Mouse (Mus musculus) adrenal gland, postnatal 25 days (tissue): Measurements from ENCODE around the gene Cdk11b. TPM values are rescaled to one million over a fixed set of nuclear protein-coding genes. Genes with fewer than 3 reads are reported as not detected.
"Not testable (repeated sequence)": the region's sequence is repeated elsewhere in the genome, so short reads cannot be mapped to it uniquely, and the experiment has no call there.

Experiments used
- DNase-seq: peaks from one replicate; pipeline ENCODE4 v3.0.0; 2021; ENCODE audit warnings: mixed read lengths
- total RNA-seq: library from RNA; stranded (reverse); gene quantifications from 2 replicates; pipeline ENCODE4 v1.2.3, GENCODE M21; 2021

The Cdk11b gene
- total RNA-seq, 1 experiment from 2014 or later, result 50.9 TPM

GRCm38 (mm10) chr4:155668689-155669597 lies 44.3 kb downstream of the Cdk11b start, which contains the start of gene Mib2:
Gene Mib2, minus strand, starts transcription at chr4:155669198.
- DNase-seq, result peak; percentile 95

- no peak for DNase-seq
Observed at GRCm38 (mm10) chr4:155669598-155670075, 45.0 kb downstream of the Cdk11b start.

- not testable (repeated sequence) for DNase-seq
Observed at GRCm38 (mm10) chr4:155670236-155670635, 45.6 kb downstream of the Cdk11b start.

- DNase-seq, result no peak
Observed at GRCm38 (mm10) chr4:155672082-155672481, 47.4 kb downstream of the Cdk11b start.

GRCm38 (mm10) chr4:155675991-155676390 lies 51.3 kb downstream of the Cdk11b start:
- DNase-seq, result no peak

- not testable (repeated sequence) for DNase-seq
Observed at GRCm38 (mm10) chr4:155683670-155684277, 59.1 kb downstream of the Cdk11b start.

GRCm38 (mm10) chr4:155687764-155688163 lies 63.1 kb downstream of the Cdk11b start:
- DNase-seq, result not testable (repeated sequence)

GRCm38 (mm10) chr4:155690571-155691375 lies 66.1 kb downstream of the Cdk11b start:
- peak; percentile 20 for DNase-seq

GRCm38 (mm10) chr4:155692421-155692820 lies 67.8 kb downstream of the Cdk11b start:
- DNase-seq, result no peak

- DNase-seq, result peak; percentile 84
Observed at GRCm38 (mm10) chr4:155694111-155694481, 69.4 kb downstream of the Cdk11b start, which contains the start of gene Fndc10. Gene Fndc10, plus strand, starts transcription at chr4:155694342.

GRCm38 (mm10) chr4:155694482-155695401 lies 70.1 kb downstream of the Cdk11b start:
- DNase-seq, result peak; percentile 61

- peak; percentile 9 for DNase-seq
Observed at GRCm38 (mm10) chr4:155695531-155696062, 70.9 kb downstream of the Cdk11b start.

GRCm38 (mm10) chr4:155696261-155697255 lies 71.9 kb downstream of the Cdk11b start:
- peak; percentile 52 for DNase-seq

Other genes with a start within 250 kb of the Cdk11b start
- gene Gabrd, start 226.7 kb upstream of the Cdk11b start, total RNA-seq, result not detected in 2 replicates
- 0.71 and 1.5 TPM in 2 replicates for gene Cfap74, start 215.7 kb upstream of the Cdk11b start, total RNA-seq
- 5.1 and 7.3 TPM in 2 replicates for gene Tmem52, start 155.7 kb upstream of the Cdk11b start, total RNA-seq
- gene Gnb1, start 133.5 kb upstream of the Cdk11b start, total RNA-seq, result 309 and 392 TPM in 2 replicates
- 294 and 306 TPM in 2 replicates for gene Nadk, start 62.5 kb upstream of the Cdk11b start, total RNA-seq
- gene Slc35e2, start 23.4 kb upstream of the Cdk11b start, total RNA-seq, result 36.8 and 52.0 TPM in 2 replicates
- not detected in 2 replicates for gene Gm10563, start 20.6 kb downstream of the Cdk11b start, total RNA-seq
- gene Mmp23, start 28.5 kb downstream of the Cdk11b start, total RNA-seq, result 3.7 and 4.2 TPM in 2 replicates
- 47.0 and 60.2 TPM in 2 replicates for gene Mib2, start 44.3 kb downstream of the Cdk11b start, total RNA-seq
- gene Fndc10, start 69.5 kb downstream of the Cdk11b start, total RNA-seq, result 50.8 and 67.4 TPM in 2 replicates
- 100 and 123 TPM in 2 replicates for gene Ssu72, start 79.9 kb downstream of the Cdk11b start, total RNA-seq
- 0.86 and 1.6 TPM in 2 replicates for gene Tmem240, start 109.9 kb downstream of the Cdk11b start, total RNA-seq
- 91.0 and 98.7 TPM in 2 replicates for gene Atad3a, start 136.2 kb downstream of the Cdk11b start, total RNA-seq
- gene Vwa1, start 149.8 kb downstream of the Cdk11b start, total RNA-seq, result 2.6 and 3.7 TPM in 2 replicates
- 0.79 and 1.2 TPM in 2 replicates for gene Tmem88b, start 161.0 kb downstream of the Cdk11b start, total RNA-seq
- not detected in 2 replicates for gene Ankrd65, start 165.6 kb downstream of the Cdk11b start, total RNA-seq
- 126 and 163 TPM in 2 replicates for gene Mrpl20, start 178.0 kb downstream of the Cdk11b start, total RNA-seq
- gene Ccnl2, start 187.6 kb downstream of the Cdk11b start, total RNA-seq, result 150 and 170 TPM in 2 replicates
- 135 and 160 TPM in 2 replicates for gene Aurkaip1, start 206.4 kb downstream of the Cdk11b start, total RNA-seq
- 38.1 and 50.3 TPM in 2 replicates for gene Mxra8, start 214.8 kb downstream of the Cdk11b start, total RNA-seq
- gene Dvl1, start 222.5 kb downstream of the Cdk11b start, total RNA-seq, result 63.2 and 64.6 TPM in 2 replicates
- gene Tas1r3, start 238.5 kb downstream of the Cdk11b start, total RNA-seq, result 0.52 and 0.55 TPM in 2 replicates
- gene Cptp, start 244.6 kb downstream of the Cdk11b start, total RNA-seq, result 13.8 and 23.0 TPM in 2 replicates
- 32.4 and 36.9 TPM in 2 replicates for gene Ints11, start 244.7 kb downstream of the Cdk11b start, total RNA-seq